In the genomic region with DNA sequence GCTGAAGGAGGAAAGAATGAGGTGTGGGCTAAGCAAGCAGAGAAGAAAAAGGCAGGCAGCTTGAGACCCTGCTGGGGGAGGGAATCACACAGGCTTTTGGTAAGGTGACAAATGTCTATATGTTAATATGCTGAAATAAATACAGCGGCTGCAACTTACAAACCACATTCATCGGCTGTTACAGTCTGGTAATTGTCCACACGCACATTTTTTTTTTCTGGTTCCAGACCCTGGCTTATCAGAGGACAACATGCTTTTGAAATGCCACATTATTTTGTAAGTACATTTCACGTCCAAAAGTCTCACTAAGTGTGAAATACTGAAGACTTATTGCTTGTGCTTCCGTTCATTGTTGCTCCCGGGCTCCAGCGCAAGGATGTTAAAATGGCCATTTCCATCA, we compare ENCODE assay signal across 17 mouse cellular contexts.
"Had no signal": no experiment of that assay in that cellular context is flagged by ENCODE, and none has a peak within 500 bp of the region (broad histone marks: within the 10 kb centered on the region; RNA-seq: fewer than 3 reads in every experiment).

No protein-coding gene starts in this region.

- H3K9me3 ChIP-seq: limb, embryonic 15.5 days; liver, embryonic 12.5 days; midbrain, embryonic 10.5 days; midbrain, embryonic 12.5 days; neural tube, embryonic 13.5 days; neural tube, embryonic 15.5 days had no signal

- H3K4me2 ChIP-seq: limb, embryonic 15.5 days; liver, embryonic 12.5 days; midbrain, embryonic 12.5 days; neural tube, embryonic 13.5 days; neural tube, embryonic 15.5 days had no signal

- DNase-seq: retina, postnatal 1 day; right cerebral cortex, adult 18-20 months; right cerebral cortex, postnatal 25 days; right cerebral cortex, postnatal 4 days; spleen, adult 18-20 months; thymus, adult 18-20 months; thymus, postnatal 14 days; thymus, postnatal 36 days had no signal

- ATAC-seq: liver, embryonic 12.5 days; midbrain, embryonic 16.5 days had no signal

- H3K36me3 ChIP-seq: limb, embryonic 15.5 days; liver, embryonic 12.5 days; midbrain, embryonic 10.5 days; midbrain, embryonic 12.5 days; neural tube, embryonic 13.5 days; neural tube, embryonic 15.5 days had no signal

- H3K9ac ChIP-seq: limb, embryonic 15.5 days; liver, embryonic 12.5 days; liver, embryonic 14.5 days; midbrain, embryonic 12.5 days; neural tube, embryonic 13.5 days; neural tube, embryonic 15.5 days had no signal

- H3K27ac ChIP-seq: limb, embryonic 15.5 days; liver, embryonic 12.5 days; liver, embryonic 14.5 days; midbrain, embryonic 10.5 days; midbrain, embryonic 12.5 days; neural tube, embryonic 13.5 days; neural tube, embryonic 15.5 days had no signal

- H3K4me1 ChIP-seq: limb, embryonic 15.5 days; liver, embryonic 12.5 days; midbrain, embryonic 10.5 days; neural tube, embryonic 15.5 days had no signal

- H3K27me3 ChIP-seq: limb, embryonic 15.5 days; liver, embryonic 12.5 days; midbrain, embryonic 12.5 days; neural tube, embryonic 13.5 days; neural tube, embryonic 15.5 days had no signal

- H3K4me3 ChIP-seq: limb, embryonic 15.5 days; liver, embryonic 12.5 days; midbrain, embryonic 10.5 days; midbrain, embryonic 12.5 days; myocyte; neural tube, embryonic 13.5 days; neural tube, embryonic 15.5 days had no signal
